Comparison of ENCODE assay signal across 14 mouse cellular contexts in the genomic region with DNA sequence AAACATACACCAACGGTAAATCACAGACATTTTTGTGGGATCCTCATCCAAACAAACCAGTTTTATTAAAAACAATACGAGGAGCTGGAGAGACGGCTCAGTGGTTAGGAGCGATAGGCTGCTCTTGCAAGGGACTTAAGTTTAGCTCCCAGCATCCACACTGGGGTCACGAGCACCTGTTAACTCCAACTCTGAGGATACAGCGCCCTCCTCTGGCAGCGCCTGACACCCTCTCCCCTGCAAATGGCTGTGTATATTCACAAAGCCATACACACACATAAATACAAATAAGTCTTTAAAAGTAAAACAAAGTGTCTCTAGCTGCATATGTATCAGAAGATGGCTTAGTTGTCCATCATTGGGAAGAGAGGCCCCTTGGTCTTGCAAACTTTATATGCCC. TPM values are rescaled to one million over a fixed set of nuclear protein-coding genes. Genes with fewer than 3 reads are reported as not detected.
DNase-seq lines count a peak whose midpoint lies in the region; ATAC-seq and TF ChIP-seq lines count a peak whose summit lies in the region.
"Had no signal": no experiment of that assay in that cellular context is flagged by ENCODE, and none has a peak within 500 bp of the region (broad histone marks: within the 10 kb centered on the region; RNA-seq: fewer than 3 reads in every experiment).

No protein-coding gene starts in this region.

- no peaks in the 10 kb centered on the region for H3K4me1 ChIP-seq in kidney, adult 2 months (ENCODE audit: control insufficient read depth, insufficient read depth, low read length)
- no peaks in the 10 kb centered on the region for H3K4me1 ChIP-seq in kidney, embryonic 14.5 days (ENCODE audit: control insufficient read depth, insufficient read depth, low read length)
- H3K4me1 ChIP-seq in bone marrow, adult 2 months (ENCODE audit: control insufficient read depth, insufficient read depth, low read length) = no peaks in the 10 kb centered on the region
- H3K4me1 ChIP-seq in heart, embryonic 11.5 days (ENCODE audit: control insufficient read depth, insufficient read depth, low read length) = peaks cover 3% of the 10 kb centered on the region; the same call in 1 of the 2 replicates
- H3K4me1 ChIP-seq: forebrain, embryonic 13.5 days had no signal

- H3K9me3 ChIP-seq in kidney, embryonic 14.5 days (ENCODE audit: control insufficient read depth, low read length) = no peaks in the 10 kb centered on the region
- H3K9me3 ChIP-seq in heart, embryonic 11.5 days (replicated peaks; ENCODE audit: control insufficient read depth, low read length) = no peaks in the 10 kb centered on the region
- H3K9me3 ChIP-seq: forebrain, embryonic 13.5 days had no signal

- H3K36me3 ChIP-seq in kidney, adult 2 months (ENCODE audit: control insufficient read depth, insufficient read depth, low read length) = no peaks in the 10 kb centered on the region
- no peaks in the 10 kb centered on the region for H3K36me3 ChIP-seq in kidney, embryonic 14.5 days (ENCODE audit: control insufficient read depth, insufficient read depth, low read length)
- H3K36me3 ChIP-seq in heart, embryonic 11.5 days (ENCODE audit: control insufficient read depth, insufficient read depth, low read length) = no peaks in the 10 kb centered on the region

- no peak for DNase-seq in kidney, adult 2 months
- DNase-seq in thymus, postnatal 4 days = peak; percentile 57
- DNase-seq in thymus, postnatal 36 days = no peak
- DNase-seq in testis, postnatal 10 days (ENCODE audit: low spot score) = peak; percentile 62
- DNase-seq in layer of hippocampus, postnatal 10 days (ENCODE audit: low spot score in 2 of 2) = no peak
- DNase-seq: embryo, embryonic 11 days; layer of hippocampus, adult 9-11 months had no signal

- no peak overlapping the region for H3K4me3 ChIP-seq in kidney, adult 2 months (ENCODE audit: insufficient read depth, low read depth, low read length)
- H3K4me3 ChIP-seq in kidney, embryonic 14.5 days (ENCODE audit: low read length) = no peak overlapping the region
- no peak overlapping the region for H3K4me3 ChIP-seq in bone marrow, adult 2 months (replicated peaks; ENCODE audit: control insufficient read depth, low read depth, low read length)
- no peak overlapping the region for H3K4me3 ChIP-seq in heart, embryonic 11.5 days (ENCODE audit: low read depth, low read length)
- H3K4me3 ChIP-seq: forebrain, embryonic 13.5 days; myocyte had no signal

- H3K27ac ChIP-seq in kidney, adult 2 months (ENCODE audit: insufficient read depth, low read depth, low read length) = no peak overlapping the region
- H3K27ac ChIP-seq in kidney, embryonic 14.5 days (ENCODE audit: low read depth, low read length) = no peak overlapping the region
- H3K27ac ChIP-seq in bone marrow, adult 2 months (ENCODE audit: control insufficient read depth, insufficient read depth, low read depth, low read length, poor library complexity) = no peak overlapping the region
- H3K27ac ChIP-seq in heart, embryonic 11.5 days (ENCODE audit: low read depth, low read length) = no peak overlapping the region
- H3K27ac ChIP-seq: forebrain, embryonic 13.5 days had no signal

- H3K9ac ChIP-seq in kidney, embryonic 14.5 days (ENCODE audit: low read depth, low read length) = no peak overlapping the region
- no peak overlapping the region for H3K9ac ChIP-seq in heart, embryonic 11.5 days (ENCODE audit: low read depth, low read length)
- H3K9ac ChIP-seq: forebrain, embryonic 13.5 days had no signal

- no peaks in the 10 kb centered on the region for H3K27me3 ChIP-seq in kidney, adult 2 months (replicated peaks; ENCODE audit: control insufficient read depth, insufficient read depth, low read length)
- H3K27me3 ChIP-seq in kidney, embryonic 14.5 days (ENCODE audit: control insufficient read depth, insufficient read depth, low read length) = no peaks in the 10 kb centered on the region
- H3K27me3 ChIP-seq in heart, embryonic 11.5 days (ENCODE audit: control insufficient read depth, insufficient read depth, low read length) = no peaks in the 10 kb centered on the region
- H3K27me3 ChIP-seq: forebrain, embryonic 13.5 days had no signal

- no peak for ATAC-seq in kidney, embryonic 14.5 days (ENCODE audit: low FRiP score, low TSS enrichment)
- ATAC-seq in heart, embryonic 11.5 days (replicated peaks; ENCODE audit: insufficient number of reproducible peaks, low FRiP score, low TSS enrichment) = no peak
- ATAC-seq: forebrain, embryonic 13.5 days had no signal

- TF ChIP-seq CTCF in kidney, adult 2 months (conservative IDR thresholded peaks at IDR 0.05; ENCODE audit: insufficient read depth, insufficient read length, low read depth, low read length) = peak; percentile 40
- peak; percentile 40; the same call in 1 of the 2 replicates for TF ChIP-seq CTCF in bone marrow, adult 2 months (IDR thresholded peaks at IDR 0.05; ENCODE audit: control insufficient read depth, insufficient read depth, low read length)

- no peak overlapping the region for H3K4me2 ChIP-seq in kidney, embryonic 14.5 days (replicated peaks; ENCODE audit: low read depth, low read length)
- no peak overlapping the region for H3K4me2 ChIP-seq in heart, embryonic 11.5 days
- H3K4me2 ChIP-seq: forebrain, embryonic 13.5 days had no signal

- 86% methylated on average over 7 of the region's 7 CpGs for WGBS in kidney, adult 2 months
- 83% methylated on average over 7 of the region's 7 CpGs for WGBS in kidney, embryonic 14.5 days
- WGBS in bone marrow, adult 2 months = 74% methylated on average over 7 of the region's 7 CpGs
- WGBS in heart, embryonic 11.5 days (ENCODE audit: insufficient replicate concordance) = 72% methylated on average over 7 of the region's 7 CpGs

- TF ChIP-seq POLR2A in kidney, adult 2 months (IDR thresholded peaks at IDR 0.05; ENCODE audit: low read depth, low read length) = no peak
- TF ChIP-seq POLR2A in bone marrow, adult 2 months (IDR thresholded peaks at IDR 0.05; ENCODE audit: borderline replicate concordance, control insufficient read depth, low read depth, low read length) = no peak

RNA-seq across cellular contexts. Expression of a gene that starts 20.6 kb away (rescaled TPM):
- polyA plus RNA-seq in kidney, adult 2 months (2012; rRNA removed) = not detected in 2 replicates
- polyA plus RNA-seq in kidney, embryonic 14.5 days (2014; fragmentation: Nextera tagmentation; extraction: Ambion mirVana) = not detected in 2 replicates
- polyA plus RNA-seq in bone marrow, adult 2 months (2011; ENCODE audit: insufficient read depth, insufficient read length, low replicate concordance, missing spikeins) = not detected in 2 replicates
- under 1 TPM in 1 of 2 experiments, not detected in 1; 0.13 TPM for total RNA-seq in layer of hippocampus, postnatal 10 days (2021)
- polyA plus RNA-seq in heart, embryonic 11.5 days (2014; fragmentation: Nextera tagmentation; extraction: Ambion mirVana) = not detected in 2 replicates
- polyA plus RNA-seq: forebrain, embryonic 13.5 days; heart, embryonic 14.5 days; myocyte had no signal

RNA-seq across cellular contexts. Expression of a gene that starts 25.9 kb away (rescaled TPM):
- polyA plus RNA-seq in kidney, adult 2 months (2012; rRNA removed) = 8.6 and 8.8 TPM in 2 replicates
- polyA plus RNA-seq in kidney, embryonic 14.5 days (2014; fragmentation: Nextera tagmentation; extraction: Ambion mirVana) = 0.24 TPM in 1 of 2 replicates, not detected in the other
- polyA plus RNA-seq in bone marrow, adult 2 months (2011; ENCODE audit: insufficient read depth, insufficient read length, low replicate concordance, missing spikeins) = 2.2 TPM in 1 of 2 replicates, not detected in the other
- total RNA-seq in layer of hippocampus, postnatal 10 days (2021) = not detected
- not detected in 2 replicates for polyA plus RNA-seq in heart, embryonic 11.5 days (2014; fragmentation: Nextera tagmentation; extraction: Ambion mirVana)
- polyA plus RNA-seq: forebrain, embryonic 13.5 days; heart, embryonic 14.5 days; liver, embryonic 16.5 days; myocyte had no signal

Comparison
In these comparisons a context has a peak if more than half of its experiments do, and no peak if none do; other contexts are left out.
1. DNase-seq: peak in thymus, postnatal 4 days (single experiment) and testis, postnatal 10 days (single experiment); none in kidney, adult 2 months (single experiment), thymus, postnatal 36 days (0 of 2) and layer of hippocampus, postnatal 10 days (0 of 2).